21 mouse cellular contexts compared by ENCODE assay signal in the genomic region with DNA sequence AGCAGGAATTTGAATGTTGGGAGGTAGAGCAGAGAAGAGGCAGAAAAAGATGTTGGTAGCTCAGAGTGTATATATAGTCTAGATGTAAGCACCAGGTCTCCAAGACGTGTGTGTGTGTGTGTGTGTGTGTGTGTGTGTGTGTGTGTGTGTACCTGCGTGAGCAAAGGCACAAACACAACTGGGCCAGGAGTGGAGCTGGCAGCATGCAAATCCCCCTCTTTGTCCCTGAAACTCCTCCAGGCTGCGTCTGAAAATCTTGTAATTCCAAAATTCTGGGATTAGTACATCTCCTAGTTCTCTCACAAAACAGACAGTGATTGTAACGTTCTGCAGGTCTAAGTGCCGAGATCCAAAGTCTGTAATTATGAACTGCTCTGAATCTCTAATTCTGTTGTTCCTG.
DNase-seq lines count a peak whose midpoint lies in the region; ATAC-seq lines count a peak whose summit lies in the region.
"Had no signal": no experiment of that assay in that cellular context is flagged by ENCODE, and none has a peak within 500 bp of the region (broad histone marks: within the 10 kb centered on the region; RNA-seq: fewer than 3 reads in every experiment).

No protein-coding gene starts in this region.

- no peak overlapping the region for H3K9ac ChIP-seq in kidney, embryonic 14.5 days (ENCODE audit: low read depth, low read length)
- H3K9ac ChIP-seq in kidney, embryonic 16.5 days (replicated peaks; ENCODE audit: low read length): no peak overlapping the region
- H3K9ac ChIP-seq: embryonic facial prominence, embryonic 13.5 days; embryonic facial prominence, embryonic 15.5 days; forebrain, embryonic 12.5 days had no signal

- H3K4me2 ChIP-seq in kidney, embryonic 14.5 days (replicated peaks; ENCODE audit: low read depth, low read length): no peak overlapping the region
- no peak overlapping the region for H3K4me2 ChIP-seq in kidney, embryonic 16.5 days (replicated peaks; ENCODE audit: low read depth, low read length)
- H3K4me2 ChIP-seq: embryonic facial prominence, embryonic 13.5 days; embryonic facial prominence, embryonic 15.5 days; forebrain, embryonic 12.5 days had no signal

- H3K27ac ChIP-seq in kidney, embryonic 14.5 days (ENCODE audit: low read depth, low read length): peak overlapping the region; percentile 48; the same call in 1 of the 2 replicates
- H3K27ac ChIP-seq in kidney, embryonic 16.5 days (ENCODE audit: low read length): peak overlapping the region; percentile 9
- H3K27ac ChIP-seq: embryonic facial prominence, embryonic 13.5 days; embryonic facial prominence, embryonic 15.5 days; forebrain, embryonic 10.5 days; forebrain, embryonic 12.5 days had no signal

- DNase-seq in kidney, postnatal 14 days: no peak
- DNase-seq in kidney, adult 8-10 months: no peak
- DNase-seq: adrenal gland, adult 2 months; adrenal gland, postnatal 10 days; adrenal gland, postnatal 25 days; cerebellum, adult 11 months; cerebellum, adult 18-20 months; cerebellum, adult 8-10 months; cerebellum, adult 9-11 months; cerebellum, postnatal 14 days; cerebellum, postnatal 36 days; embryo, embryonic 11 days had no signal

- peaks cover 36% of the 10 kb centered on the region for H3K4me1 ChIP-seq in kidney, embryonic 14.5 days (ENCODE audit: control insufficient read depth, insufficient read depth, low read length)
- H3K4me1 ChIP-seq in kidney, embryonic 16.5 days (ENCODE audit: insufficient read depth, low read length): peaks cover 40% of the 10 kb centered on the region

- H3K9me3 ChIP-seq in kidney, embryonic 14.5 days (ENCODE audit: control insufficient read depth, low read length): no peaks in the 10 kb centered on the region
- no peaks in the 10 kb centered on the region for H3K9me3 ChIP-seq in kidney, embryonic 16.5 days (ENCODE audit: low read length)
- H3K9me3 ChIP-seq: embryonic facial prominence, embryonic 13.5 days; embryonic facial prominence, embryonic 15.5 days; forebrain, embryonic 10.5 days; forebrain, embryonic 12.5 days had no signal

- 61% methylated on average over 5 of the region's 5 CpGs for WGBS in kidney, embryonic 14.5 days
- WGBS in kidney, embryonic 16.5 days: 64% methylated on average over 5 of the region's 5 CpGs

- no peak overlapping the region for H3K4me3 ChIP-seq in kidney, embryonic 14.5 days (ENCODE audit: low read length)
- H3K4me3 ChIP-seq in kidney, embryonic 16.5 days (ENCODE audit: low read length): no peak overlapping the region
- H3K4me3 ChIP-seq: embryonic facial prominence, embryonic 13.5 days; embryonic facial prominence, embryonic 15.5 days; erythroblast, embryonic 14.5 days; forebrain, embryonic 10.5 days; forebrain, embryonic 12.5 days had no signal

- H3K36me3 ChIP-seq in kidney, embryonic 14.5 days (ENCODE audit: control insufficient read depth, insufficient read depth, low read length): no peaks in the 10 kb centered on the region
- H3K36me3 ChIP-seq in kidney, embryonic 16.5 days (ENCODE audit: insufficient read depth, low read length): no peaks in the 10 kb centered on the region
- H3K36me3 ChIP-seq: embryonic facial prominence, embryonic 13.5 days; embryonic facial prominence, embryonic 15.5 days; forebrain, embryonic 10.5 days; forebrain, embryonic 12.5 days had no signal

- no peaks in the 10 kb centered on the region; the same call in 1 of the 2 replicates for H3K27me3 ChIP-seq in kidney, embryonic 14.5 days (ENCODE audit: control insufficient read depth, insufficient read depth, low read length)
- H3K27me3 ChIP-seq in kidney, embryonic 16.5 days (ENCODE audit: insufficient read depth, low read length): peaks cover 2% of the 10 kb centered on the region; the same call in 1 of the 2 replicates

- ATAC-seq in kidney, embryonic 14.5 days (ENCODE audit: low FRiP score, low TSS enrichment): no peak
- ATAC-seq in kidney, embryonic 16.5 days (ENCODE audit: low FRiP score, low TSS enrichment): no peak
- ATAC-seq: forebrain, embryonic 14.5 days; forebrain, embryonic 16.5 days had no signal
